Mouse (Mus musculus) liver, adult (tissue): ENCODE measurements at regions not wholly inside any gene's neighbourhood (a gene's known extent, or its start where the extent isn't known, plus 50 kb on each side); places are given as distances from the start of the nearest gene placed in this dataset.

Source experiments
- GATA4 ChIP-seq: IDR thresholded peaks from 2 replicates; pipeline ENCODE4 v1.6.1; 2014; ENCODE audit warnings: mild to moderate bottlenecking, low read length; ENCODE audit not compliant: insufficient replicate concordance

- no peak for TF ChIP-seq GATA4
Measured at GRCm38 (mm10) chr12:39885366-39885765, 152.5 kb downstream of the Arl4a start.

GRCm38 (mm10) chr12:39880309-39880708, 157.5 kb downstream of the Arl4a start:
- no peak for TF ChIP-seq GATA4

GRCm38 (mm10) chr12:39873917-39874316, 163.9 kb downstream of the Arl4a start:
- TF ChIP-seq GATA4 = no peak

- no peak for TF ChIP-seq GATA4
Measured at GRCm38 (mm10) chr12:39861797-39862196, 176.0 kb downstream of the Arl4a start.

- no peak for TF ChIP-seq GATA4
Measured at GRCm38 (mm10) chr12:39851610-39852009, 186.2 kb downstream of the Arl4a start.

- no peak for TF ChIP-seq GATA4
Measured at GRCm38 (mm10) chr12:39849346-39850058, 188.3 kb downstream of the Arl4a start.

- no peak for TF ChIP-seq GATA4
Measured at GRCm38 (mm10) chr12:39840615-39841014, 197.2 kb downstream of the Arl4a start.

GRCm38 (mm10) chr12:39840179-39840578, 197.6 kb downstream of the Arl4a start:
- TF ChIP-seq GATA4 = no peak

- TF ChIP-seq GATA4 = no peak
Measured at GRCm38 (mm10) chr12:39831079-39831478, 206.7 kb downstream of the Arl4a start.

GRCm38 (mm10) chr12:39830530-39830929, 207.3 kb downstream of the Arl4a start:
- no peak for TF ChIP-seq GATA4

GRCm38 (mm10) chr12:39822671-39823070, 215.2 kb downstream of the Arl4a start:
- TF ChIP-seq GATA4 = no peak

GRCm38 (mm10) chr12:39801536-39801935, 236.3 kb downstream of the Arl4a start:
- TF ChIP-seq GATA4 = no peak

- TF ChIP-seq GATA4 = no peak
Measured at GRCm38 (mm10) chr12:39797843-39798242, 240.0 kb downstream of the Arl4a start.

GRCm38 (mm10) chr12:39796939-39797338, 240.9 kb downstream of the Arl4a start:
- no peak for TF ChIP-seq GATA4

- TF ChIP-seq GATA4 = no peak
Measured at GRCm38 (mm10) chr12:39785026-39785425, 252.8 kb downstream of the Arl4a start.

- TF ChIP-seq GATA4 = no peak
Measured at GRCm38 (mm10) chr12:39784532-39784931, 253.3 kb downstream of the Arl4a start.

- no peak for TF ChIP-seq GATA4
Measured at GRCm38 (mm10) chr12:39776173-39776572, 261.7 kb downstream of the Arl4a start.
